Mouse (Mus musculus) adrenal gland, postnatal 14 days (tissue): ENCODE measurements at regions not wholly inside any gene's neighbourhood (a gene's known extent, or its start where the extent isn't known, plus 50 kb on each side); places are given as distances from the start of the nearest gene placed in this dataset.

Experiments used
- DNase-seq: peaks from one replicate; pipeline ENCODE4 v3.0.0; 2021; ENCODE audit warnings: mixed read lengths

DNA sequence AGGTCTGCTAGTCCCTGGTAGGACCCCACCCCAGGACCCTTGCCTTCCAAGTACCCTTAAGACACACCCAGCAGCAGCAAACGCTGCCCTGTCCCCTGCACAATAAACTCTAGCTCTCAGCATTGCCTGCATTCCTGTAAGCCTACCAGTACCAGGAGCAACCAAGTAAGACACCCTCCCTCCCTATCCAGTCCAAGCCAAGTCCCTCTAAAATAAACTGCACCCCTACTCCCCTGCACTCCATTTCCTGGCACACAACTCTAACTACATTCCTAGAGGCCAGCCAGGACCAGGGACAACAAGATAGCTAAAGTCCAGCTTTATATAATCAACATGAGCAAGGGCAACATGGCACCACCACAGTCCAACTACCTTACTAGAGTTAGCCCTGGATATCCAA is 103.5 kb downstream of the Ids start:
- DNase-seq, result no peak

GRCm38 (mm10) chrX:70216011-70216410 is 148.9 kb downstream of the Ids start:
- DNase-seq, result no peak

- DNase-seq, result no peak
Measured at GRCm38 (mm10) chrX:70184427-70185090, 180.3 kb downstream of the Ids start.

GRCm38 (mm10) chrX:70169737-70170136 is 195.1 kb downstream of the Ids start:
- no peak for DNase-seq

DNA sequence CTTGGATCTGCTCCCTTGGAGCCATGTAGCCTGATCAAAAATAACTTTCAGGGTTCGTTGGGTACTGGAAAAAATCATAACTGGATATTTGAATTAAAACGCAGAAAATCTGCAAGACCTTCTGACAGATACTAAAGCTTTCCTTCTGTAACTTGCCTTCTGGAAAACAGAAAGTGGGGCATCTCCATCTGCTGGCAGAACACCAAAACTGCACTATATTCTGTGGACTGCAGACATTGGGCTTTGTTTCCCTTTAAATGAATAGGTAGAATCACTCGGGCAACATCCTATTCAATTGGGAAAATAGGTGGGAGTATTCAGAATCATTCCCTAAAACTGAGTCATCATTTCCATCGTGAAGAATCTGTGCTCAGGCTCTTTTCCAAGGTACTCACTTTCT is 203.9 kb downstream of the Ids start:
- DNase-seq, result peak; percentile 36
